Mouse (Mus musculus): ENCODE measurements around the gene Onecut1.

Gene Onecut1

GRCm38 (mm10) chr9:74861561-74861980, at the start of gene Onecut1:
Gene Onecut1, plus strand, starts transcription at chr9:74861921.
- peak; percentile 45 for DNase-seq (ENCODE audit: low read depth, low spot score)

GRCm38 (mm10) chr9:74819736-74820511, 41.8 kb upstream of the Onecut1 start:
- DNase-seq (ENCODE audit: low read depth, low spot score): no peak

- DNase-seq (ENCODE audit: low read depth, low spot score): peak; percentile 50
These were observed 36.6 kb upstream of the Onecut1 start for GRCm38 (mm10) chr9:74825102-74825501.

GRCm38 (mm10) chr9:74829206-74829605, 32.5 kb upstream of the Onecut1 start:
- no peak for DNase-seq (ENCODE audit: low read depth, low spot score)

- DNase-seq (ENCODE audit: low read depth, low spot score): no peak
These were observed 18.8 kb upstream of the Onecut1 start for GRCm38 (mm10) chr9:74842890-74843289.

- no peak for DNase-seq (ENCODE audit: low read depth, low spot score)
These were observed 14.6 kb upstream of the Onecut1 start for GRCm38 (mm10) chr9:74846867-74847830.

GRCm38 (mm10) chr9:74848411-74849194, 13.1 kb upstream of the Onecut1 start:
- no peak for DNase-seq (ENCODE audit: low read depth, low spot score)

- no peak for DNase-seq (ENCODE audit: low read depth, low spot score)
These were observed 12.3 kb upstream of the Onecut1 start for GRCm38 (mm10) chr9:74849195-74849978.

GRCm38 (mm10) chr9:74849979-74850780, 11.5 kb upstream of the Onecut1 start:
- no peak for DNase-seq (ENCODE audit: low read depth, low spot score)

- DNase-seq (ENCODE audit: low read depth, low spot score): no peak
These were observed 11.0 kb upstream of the Onecut1 start for GRCm38 (mm10) chr9:74850781-74851145.

GRCm38 (mm10) chr9:74851601-74852000, 10.1 kb upstream of the Onecut1 start:
- DNase-seq (ENCODE audit: low read depth, low spot score): no peak

- no peak for DNase-seq (ENCODE audit: low read depth, low spot score)
These were observed 9.4 kb upstream of the Onecut1 start for GRCm38 (mm10) chr9:74852361-74852760.

- no peak for DNase-seq (ENCODE audit: low read depth, low spot score)
These were observed 8.3 kb upstream of the Onecut1 start for GRCm38 (mm10) chr9:74853191-74854072.

GRCm38 (mm10) chr9:74854073-74854591, 7.6 kb upstream of the Onecut1 start:
- no peak for DNase-seq (ENCODE audit: low read depth, low spot score)

- no peak for DNase-seq (ENCODE audit: low read depth, low spot score)
These were observed 6.3 kb upstream of the Onecut1 start for GRCm38 (mm10) chr9:74855446-74855845.

GRCm38 (mm10) chr9:74856578-74857507, 4.9 kb upstream of the Onecut1 start:
- no peak for DNase-seq (ENCODE audit: low read depth, low spot score)

- no peak for DNase-seq (ENCODE audit: low read depth, low spot score)
These were observed 4.2 kb upstream of the Onecut1 start for GRCm38 (mm10) chr9:74857508-74857840.

- no peak for DNase-seq (ENCODE audit: low read depth, low spot score)
These were observed 3.6 kb upstream of the Onecut1 start for GRCm38 (mm10) chr9:74858111-74858510.

Data from A20 (cell line).